Mouse (Mus musculus) heart, embryonic 11.5 days (tissue): Measurements from ENCODE around the gene Idh3a. TPM values are rescaled to one million over a fixed set of nuclear protein-coding genes. Genes with fewer than 3 reads are reported as not detected.
A peak's percentile ranks its signal among the peaks of the same experiment; 100 is the strongest.

Experiments used
- ATAC-seq: fragments of 200-750 bp; cut with Nextera tagmentation; replicated peaks from 2 replicates; pipeline ENCODE4 v1.8.0; 2017; ENCODE audit warnings: moderate library complexity; ENCODE audit not compliant: insufficient number of reproducible peaks, low FRiP score, low TSS enrichment
- H3K27ac ChIP-seq: fragments of 300-500 bp; sonication (generic); 2 replicates; pipeline ENCODE4 v1.5.1; 2014; ENCODE audit warnings: mild to moderate bottlenecking, low read depth, low read length
- H3K27me3 ChIP-seq: fragments of 300-500 bp; sonication (generic); 2 replicates; pipeline ENCODE4 v1.6.1; 2014; ENCODE audit warnings: mild to moderate bottlenecking, low read length, mixed read lengths; ENCODE audit not compliant: control insufficient read depth, insufficient read depth
- H3K36me3 ChIP-seq: fragments of 300-500 bp; sonication (generic); 2 replicates; pipeline ENCODE4 v1.6.1; 2014; ENCODE audit warnings: mild to moderate bottlenecking, low read length, moderate library complexity, mixed read lengths; ENCODE audit not compliant: control insufficient read depth, insufficient read depth
- H3K4me1 ChIP-seq: fragments of 300-500 bp; sonication (generic); 2 replicates; pipeline ENCODE4 v1.6.1; 2014; ENCODE audit warnings: low read length; ENCODE audit not compliant: control insufficient read depth, insufficient read depth
- H3K4me2 ChIP-seq: fragments of 300-500 bp; sonication (generic); 2 replicates; pipeline ENCODE4 v1.6.1; 2014; ENCODE audit warnings: mild to moderate bottlenecking, moderate library complexity
- H3K4me3 ChIP-seq: fragments of 300-500 bp; sonication (generic); 2 replicates; pipeline ENCODE4 v1.5.1; 2014; ENCODE audit warnings: low read depth, low read length
- H3K9ac ChIP-seq: fragments of 300-500 bp; sonication (generic); 2 replicates; pipeline ENCODE4 v1.6.1; 2014; ENCODE audit warnings: mild to moderate bottlenecking, low read depth, low read length, moderate library complexity
- H3K9me3 ChIP-seq: fragments of 300-500 bp; sonication (generic); replicated peaks from 2 replicates; pipeline ENCODE4 v1.6.1; 2016; ENCODE audit warnings: low read length; ENCODE audit not compliant: control insufficient read depth
- WGBS: fragments of 180-500 bp; shearing (Covaris S2); extraction: QIAGEN DNeasy Blood & Tissue Kit; methylation state at CpG from one replicate; pipeline ENCODE4 v1.1.7; 2014; ENCODE audit not compliant: insufficient replicate concordance; 5-methylcytosine and 5-hydroxymethylcytosine counted together
- polyA plus RNA-seq: library from polyadenylated mRNA; unstranded; fragments of >200 nt; fragmentation: Nextera tagmentation; extraction: Ambion mirVana; gene quantifications from 2 replicates; pipeline ENCODE4 v1.2.1, GENCODE M21; 2014

Gene Idh3a
- polyA plus RNA-seq, 1 experiment from 2014 or later, result 441 TPM

DNA sequence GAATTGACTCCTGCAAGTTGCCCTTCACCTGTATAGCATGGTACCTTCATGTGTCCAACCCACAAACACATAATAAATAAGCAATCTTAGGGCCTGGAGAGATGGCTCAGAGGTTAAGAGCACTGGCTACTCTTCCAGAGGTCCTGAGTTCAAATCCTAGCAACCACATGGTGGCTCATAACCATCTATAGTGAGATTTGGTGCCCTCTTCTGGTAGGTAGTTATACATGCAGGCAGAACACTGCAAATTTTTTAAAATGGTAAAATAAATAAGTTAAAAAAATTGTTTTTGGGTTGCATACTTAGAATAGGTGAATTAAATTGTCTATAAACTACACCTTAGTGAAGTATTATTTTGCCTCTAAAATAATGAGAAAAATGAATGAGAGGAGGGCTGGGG is 44.8 kb downstream of the Idh3a start:
- Histone ChIP-seq H3K27ac (no peak overlapping the region), H3K4me1 (no peaks in the 10 kb centered on the region), H3K9me3 (no peaks in the 10 kb centered on the region), H3K27me3 (no peaks in the 10 kb centered on the region), H3K9ac (no peak overlapping the region), H3K4me3 (no peak overlapping the region), H3K36me3 (no peaks in the 10 kb centered on the region), H3K4me2 (no peak overlapping the region)
- no peak for ATAC-seq

DNA sequence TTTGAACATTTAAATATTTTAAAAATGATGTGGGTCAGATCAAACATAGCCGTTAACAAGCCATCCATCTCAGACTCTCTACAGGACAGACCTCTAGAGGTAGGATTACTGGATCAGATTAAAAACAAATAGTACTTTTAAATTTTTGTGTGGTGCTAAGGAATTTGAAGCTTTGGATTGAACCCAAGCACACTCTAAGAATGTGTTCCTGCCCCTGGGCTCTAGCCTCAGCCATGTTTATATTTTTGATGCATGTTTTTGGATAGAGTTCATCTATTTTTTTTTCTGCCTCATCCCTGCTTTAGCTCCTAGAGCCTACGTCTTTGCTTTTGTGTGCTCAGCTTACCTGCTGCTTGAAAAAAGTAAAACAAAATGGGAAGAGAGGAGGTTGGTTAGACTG is 47.3 kb downstream of the Idh3a start:
- no peaks in the 10 kb centered on the region for H3K27me3 ChIP-seq
- H3K4me3 ChIP-seq, result no peak overlapping the region
- ATAC-seq, result no peak
- H3K4me1 ChIP-seq, result no peaks in the 10 kb centered on the region
- no peaks in the 10 kb centered on the region for H3K9me3 ChIP-seq
- peak overlapping the region; percentile 23 for H3K4me2 ChIP-seq
- 76% methylated on average over 2 of the region's 2 CpGs for WGBS
- no peak overlapping the region for H3K27ac ChIP-seq
- H3K36me3 ChIP-seq, result no peaks in the 10 kb centered on the region
- no peak overlapping the region for H3K9ac ChIP-seq

DNA sequence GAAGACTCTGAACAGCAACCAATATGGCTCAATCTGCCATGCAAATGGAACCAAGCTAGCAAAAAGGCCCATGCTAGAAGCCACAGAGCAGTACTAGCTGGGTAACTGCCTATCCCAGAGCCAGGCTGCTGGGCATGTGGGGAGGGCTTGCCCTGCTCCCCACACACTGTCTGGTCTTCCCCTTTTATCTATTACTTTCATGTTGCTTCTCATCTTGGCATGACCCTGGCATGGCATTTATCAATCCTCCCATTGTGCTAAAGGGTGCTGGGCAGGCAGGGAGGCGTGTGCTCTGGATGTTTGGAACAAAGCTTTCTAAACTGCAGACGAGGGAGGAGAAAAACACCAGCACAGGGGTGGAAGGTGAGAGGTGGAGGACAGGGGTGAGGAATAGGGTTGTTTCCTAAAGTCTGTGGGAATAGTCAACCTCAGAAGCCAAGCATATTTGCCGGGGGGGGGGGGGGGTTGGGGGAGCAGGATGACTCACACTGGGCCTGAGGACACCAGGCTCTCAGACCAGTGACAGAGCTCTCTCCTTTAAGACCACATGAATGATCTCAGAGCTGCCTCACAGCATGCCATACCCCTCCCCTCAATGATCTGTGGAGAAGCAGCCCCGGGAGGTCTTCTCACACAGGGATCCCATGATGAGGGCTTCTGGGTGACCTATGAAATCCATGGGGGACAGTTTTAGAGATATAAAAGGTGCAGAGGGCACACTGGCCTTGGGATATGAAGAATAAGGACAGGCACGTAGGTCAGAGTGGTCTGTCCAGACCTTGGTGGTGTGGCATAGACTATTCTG is 51.6 kb downstream of the Idh3a start:
- no peak overlapping the region for H3K27ac ChIP-seq
- 52% methylated on average over 5 of the region's 5 CpGs for WGBS
- no peak overlapping the region for H3K4me3 ChIP-seq
- no peak overlapping the region for H3K4me2 ChIP-seq
- H3K9ac ChIP-seq, result no peak overlapping the region
- H3K9me3 ChIP-seq, result no peaks in the 10 kb centered on the region
- no peaks in the 10 kb centered on the region for H3K36me3 ChIP-seq
- ATAC-seq, result no peak
- no peaks in the 10 kb centered on the region for H3K27me3 ChIP-seq
- H3K4me1 ChIP-seq, result no peaks in the 10 kb centered on the region

DNA sequence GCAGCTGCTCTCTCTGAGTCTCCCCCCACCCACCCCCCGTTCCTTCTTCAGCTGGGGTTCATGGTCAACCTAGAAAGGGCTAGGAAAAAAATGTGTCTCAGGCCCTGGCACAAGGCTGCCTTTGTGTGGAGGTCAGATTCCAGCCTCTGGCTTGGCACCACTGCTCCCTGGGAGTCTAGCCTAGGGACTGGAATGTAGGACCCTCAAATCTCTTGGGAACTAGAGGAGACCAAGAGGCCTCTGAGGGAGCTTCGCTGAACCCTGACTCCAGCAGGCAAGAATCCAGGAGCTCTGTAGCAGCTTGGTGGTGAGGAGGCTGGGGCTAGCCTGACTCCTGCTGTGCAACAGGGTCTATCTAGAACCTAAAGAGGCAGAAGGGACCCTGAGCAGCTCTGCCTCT is 53.1 kb downstream of the Idh3a start:
- Histone ChIP-seq H3K4me1 (no peaks in the 10 kb centered on the region), H3K36me3 (no peaks in the 10 kb centered on the region), H3K4me3 (no peak overlapping the region), H3K27ac (no peak overlapping the region), H3K27me3 (no peaks in the 10 kb centered on the region), H3K9ac (no peak overlapping the region), H3K9me3 (no peaks in the 10 kb centered on the region), H3K4me2 (no peak overlapping the region)
- 41% methylated on average over 2 of the region's 2 CpGs for WGBS
- no peak for ATAC-seq

DNA sequence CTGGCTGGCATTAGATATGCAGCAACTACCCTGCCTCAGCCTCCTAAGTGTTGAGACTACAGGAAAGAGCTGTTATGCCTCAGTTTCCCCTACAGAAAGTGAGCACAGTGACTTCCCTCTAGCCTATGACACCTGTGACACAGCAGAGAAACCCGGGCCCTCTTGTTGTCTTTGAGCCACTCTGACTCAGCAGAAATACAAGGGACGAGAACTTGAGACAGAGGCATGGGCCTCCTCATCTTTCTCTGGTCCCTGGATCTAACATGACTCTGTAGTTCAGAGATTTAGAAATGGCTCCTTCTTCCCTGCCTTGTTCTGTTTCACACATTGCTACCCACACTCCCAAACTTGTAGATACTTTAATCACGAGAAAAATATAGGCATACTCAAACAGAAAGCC is 55.4 kb downstream of the Idh3a start:
- no peak overlapping the region for H3K27ac ChIP-seq
- H3K36me3 ChIP-seq, result no peaks in the 10 kb centered on the region
- H3K27me3 ChIP-seq, result no peaks in the 10 kb centered on the region
- H3K9me3 ChIP-seq, result no peaks in the 10 kb centered on the region
- H3K4me1 ChIP-seq, result no peaks in the 10 kb centered on the region
- H3K4me2 ChIP-seq, result no peak overlapping the region
- no peak overlapping the region for H3K4me3 ChIP-seq
- WGBS, result 76% methylated on average over 3 of the region's 3 CpGs
- no peak overlapping the region for H3K9ac ChIP-seq
- ATAC-seq, result no peak

DNA sequence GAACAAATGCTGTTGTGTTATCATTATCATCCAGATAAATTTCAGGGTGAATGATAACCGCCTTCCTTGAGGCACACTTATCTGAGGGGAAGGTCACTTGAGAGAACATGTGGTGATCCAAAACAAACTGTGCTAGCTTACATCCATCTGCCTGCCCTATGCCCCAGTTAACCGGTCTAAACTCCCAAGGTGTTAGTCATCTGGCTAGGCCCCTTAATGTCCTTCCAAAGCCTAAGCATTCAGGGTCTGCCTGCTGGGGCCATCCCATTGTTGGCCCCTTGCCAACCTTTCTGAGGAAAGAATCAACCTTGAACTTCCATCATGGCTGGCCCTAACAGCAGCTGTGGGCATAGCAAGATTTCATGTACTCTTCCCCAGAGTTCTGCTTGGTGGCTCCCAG is 56.0 kb downstream of the Idh3a start:
- no peaks in the 10 kb centered on the region for H3K27me3 ChIP-seq
- WGBS, result 58% methylated on average over 2 of the region's 2 CpGs
- H3K4me1 ChIP-seq, result no peaks in the 10 kb centered on the region
- no peak overlapping the region for H3K9ac ChIP-seq
- H3K27ac ChIP-seq, result no peak overlapping the region
- no peaks in the 10 kb centered on the region for H3K36me3 ChIP-seq
- no peak overlapping the region for H3K4me2 ChIP-seq
- ATAC-seq, result no peak
- H3K4me3 ChIP-seq, result no peak overlapping the region
- no peaks in the 10 kb centered on the region for H3K9me3 ChIP-seq

DNA sequence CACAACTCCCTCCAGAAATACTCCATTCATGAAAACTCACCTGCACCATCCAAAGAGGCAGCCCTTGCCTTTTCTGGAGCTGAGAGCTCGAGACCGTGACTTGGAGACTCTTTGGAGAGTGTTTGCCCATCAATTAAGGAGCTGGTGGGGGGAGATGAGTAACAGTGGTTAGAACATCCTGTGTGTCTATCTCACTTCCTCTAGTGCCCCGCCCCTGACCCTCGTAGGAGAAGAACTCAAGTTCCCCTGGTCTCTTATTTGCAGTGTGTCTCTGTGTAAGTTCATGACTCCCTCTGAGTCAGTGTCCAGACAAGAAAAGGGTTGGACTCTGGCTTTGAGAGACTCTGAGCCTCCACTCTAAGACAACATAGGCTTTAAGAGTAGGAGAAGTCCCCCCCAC is 56.4 kb downstream of the Idh3a start:
- no peak overlapping the region for H3K9ac ChIP-seq
- 68% methylated on average over 4 of the region's 4 CpGs for WGBS
- no peak overlapping the region for H3K27ac ChIP-seq
- no peaks in the 10 kb centered on the region for H3K36me3 ChIP-seq
- H3K9me3 ChIP-seq, result no peaks in the 10 kb centered on the region
- ATAC-seq, result no peak
- no peaks in the 10 kb centered on the region for H3K4me1 ChIP-seq
- H3K27me3 ChIP-seq, result no peaks in the 10 kb centered on the region
- no peak overlapping the region for H3K4me3 ChIP-seq
- H3K4me2 ChIP-seq, result no peak overlapping the region

DNA sequence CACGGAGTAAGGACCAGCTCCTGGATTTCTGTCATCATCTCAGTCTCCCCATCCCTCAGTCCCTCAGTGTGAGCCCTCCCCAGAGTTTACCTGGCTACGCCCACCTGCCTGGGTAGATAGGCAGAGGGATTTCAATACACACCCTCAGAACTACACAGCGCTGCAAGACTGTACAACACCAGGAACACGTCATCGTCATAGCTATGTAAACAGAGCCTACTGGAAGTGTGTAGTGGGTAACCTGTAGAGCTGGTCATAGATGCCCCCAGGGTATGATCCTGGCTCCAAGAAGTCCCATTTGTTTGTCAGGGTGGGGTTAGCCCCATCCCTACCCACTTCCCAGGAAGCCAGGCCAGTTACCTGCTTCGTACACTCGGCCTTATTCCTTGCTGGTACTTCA is 57.0 kb downstream of the Idh3a start:
- no peak for ATAC-seq
- H3K27me3 ChIP-seq, result no peaks in the 10 kb centered on the region
- H3K4me1 ChIP-seq, result no peaks in the 10 kb centered on the region
- no peaks in the 10 kb centered on the region for H3K36me3 ChIP-seq
- no peak overlapping the region for H3K4me2 ChIP-seq
- H3K4me3 ChIP-seq, result no peak overlapping the region
- 82% methylated on average over 7 of the region's 7 CpGs for WGBS
- H3K9me3 ChIP-seq, result no peaks in the 10 kb centered on the region
- no peak overlapping the region for H3K27ac ChIP-seq
- H3K9ac ChIP-seq, result no peak overlapping the region

DNA sequence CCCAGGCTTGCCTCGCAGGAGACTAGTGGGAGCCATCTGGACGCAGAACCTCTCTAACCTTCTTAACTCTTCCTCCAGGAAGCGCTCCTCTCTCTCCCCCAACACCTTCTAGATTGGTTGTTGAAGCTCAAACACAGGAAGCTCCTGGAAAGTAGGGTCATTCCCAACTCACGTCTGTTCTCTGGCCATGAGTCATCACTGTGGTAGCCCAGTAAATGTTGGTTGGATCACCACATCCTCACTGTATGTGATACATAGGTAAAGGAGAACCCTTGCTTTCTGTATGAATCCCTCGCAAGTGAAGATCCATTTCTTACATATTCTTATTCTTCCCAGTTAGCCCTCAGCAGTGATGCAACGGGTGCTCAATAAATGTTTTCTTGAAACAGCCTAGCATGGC is 59.4 kb downstream of the Idh3a start:
- H3K4me2 ChIP-seq, result no peak overlapping the region
- H3K9me3 ChIP-seq, result no peaks in the 10 kb centered on the region
- H3K4me1 ChIP-seq, result no peaks in the 10 kb centered on the region
- WGBS, result 71% methylated on average over 6 of the region's 6 CpGs
- H3K27me3 ChIP-seq, result no peaks in the 10 kb centered on the region
- H3K27ac ChIP-seq, result no peak overlapping the region
- no peak for ATAC-seq
- no peak overlapping the region for H3K4me3 ChIP-seq
- no peaks in the 10 kb centered on the region for H3K36me3 ChIP-seq
- no peak overlapping the region for H3K9ac ChIP-seq
